Mouse (Mus musculus) MEL (cell line): ENCODE results near the gene Snapc2. TPM values are rescaled to one million over a fixed set of nuclear protein-coding genes. Genes with fewer than 3 reads are reported as not detected.

Source experiments
- DNase-seq: peaks from one replicate; pipeline ENCODE4 v3.0.0; 2011; ENCODE audit warnings: low read depth, low spot score
- H3K27ac ChIP-seq: 2 replicates; pipeline ENCODE4 v1.5.1; 2012; ENCODE audit warnings: low read depth, mild to moderate bottlenecking, control low read depth, low read length, moderate library complexity; ENCODE audit not compliant: control insufficient read depth
- H3K27me3 ChIP-seq, 2 experiments: fragments of 150-350 bp in 1 of 2; sonication (generic) in 1 of 2; 2 replicates each; pipeline ENCODE4 v1.6.1; 2012; ENCODE audit warnings: low read length in 2 of 2, mild to moderate bottlenecking in 2 of 2, improper control_type of control experiment in 1 of 2, moderate library complexity in 1 of 2; ENCODE audit not compliant: insufficient read depth in 2 of 2, control insufficient read depth in 1 of 2
- H3K36me3 ChIP-seq, 2 experiments: 2 replicates each; pipeline ENCODE4 v1.6.1; 2012 to 2014; ENCODE audit warnings: low read length in 2 of 2, improper control_type of control experiment in 1 of 2, inconsistent platforms in 1 of 2, mild to moderate bottlenecking in 1 of 2; ENCODE audit not compliant: insufficient read depth in 2 of 2, control insufficient read depth in 1 of 2
- H3K4me1 ChIP-seq, 2 experiments: fragments of 150-350 bp in 1 of 2; sonication (generic) in 1 of 2; 2 replicates each; pipeline ENCODE4 v1.6.1; 2012; ENCODE audit warnings: low read length in 2 of 2, improper control_type of control experiment in 1 of 2, mild to moderate bottlenecking in 1 of 2; ENCODE audit not compliant: insufficient read depth in 2 of 2, control insufficient read depth in 1 of 2
- H3K4me3 ChIP-seq, 2 experiments: fragments of 150-350 bp in 1 of 2; sonication (generic) in 1 of 2; 2 replicates each; pipeline ENCODE4 v1.5.1; 2012; ENCODE audit warnings: low read depth in 2 of 2, low read length in 2 of 2, mild to moderate bottlenecking in 2 of 2, moderate library complexity in 2 of 2, control low read depth in 1 of 2, improper control_type of control experiment in 1 of 2; ENCODE audit not compliant: control insufficient read depth in 1 of 2, insufficient read depth in 1 of 2
- H3K79me2 ChIP-seq: 2 replicates; pipeline ENCODE4 v1.6.1; 2012; ENCODE audit warnings: mild to moderate bottlenecking, low read length, moderate library complexity; ENCODE audit not compliant: control insufficient read depth, poor library complexity, insufficient read depth
- H3K9ac ChIP-seq: 2 replicates; pipeline ENCODE4 v1.6.1; 2012; ENCODE audit warnings: low read depth, mild to moderate bottlenecking, control low read depth, low read length, moderate library complexity; ENCODE audit not compliant: control insufficient read depth, poor library complexity, severe bottlenecking
- H3K9me3 ChIP-seq: fragments of 150-350 bp; sonication (generic); replicated peaks from 2 replicates; pipeline ENCODE4 v1.6.1; 2012; ENCODE audit warnings: mild to moderate bottlenecking, low read length, improper control_type of control experiment, moderate library complexity; ENCODE audit not compliant: insufficient read depth
- CHD1 ChIP-seq: IDR thresholded peaks from 2 replicates; pipeline ENCODE4 v1.6.1; 2012; ENCODE audit warnings: low read depth, mild to moderate bottlenecking, inconsistent platforms, low read length, improper control_type of control experiment
- CTCF ChIP-seq, 3 experiments: IDR thresholded peaks in 2 of 3; conservative IDR thresholded peaks in 1 of 3; 2 replicates each; pipeline ENCODE4 v1.5.1; 2011 to 2012; ENCODE audit warnings: low read length in 3 of 3, low read depth in 2 of 3, mild to moderate bottlenecking in 2 of 3, improper control_type of control experiment in 1 of 3, inconsistent platforms in 1 of 3, mixed read lengths in 1 of 3, moderate library complexity in 1 of 3; ENCODE audit not compliant: control insufficient read depth in 1 of 3, insufficient read depth in 1 of 3, poor library complexity in 1 of 3, severe bottlenecking in 1 of 3
- E2F4 ChIP-seq: IDR thresholded peaks from 2 replicates; pipeline ENCODE4 v1.6.1; 2011; ENCODE audit warnings: low read depth, low read length, improper control_type of control experiment, borderline replicate concordance
- ELF1 ChIP-seq: IDR thresholded peaks from 2 replicates; pipeline ENCODE4 v1.6.1; 2014; ENCODE audit warnings: low read depth, mild to moderate bottlenecking, inconsistent platforms, low read length, improper control_type of control experiment, moderate library complexity
- EP300 ChIP-seq, 2 experiments: IDR thresholded peaks; 2 replicates each; pipeline ENCODE4 v1.6.1; 2011; ENCODE audit warnings: improper control_type of control experiment in 2 of 2, low read length in 2 of 2, low read depth in 1 of 2, mild to moderate bottlenecking in 1 of 2
- ETS1 ChIP-seq: IDR thresholded peaks from 2 replicates; pipeline ENCODE4 v1.6.1; 2012; ENCODE audit warnings: low read depth, mild to moderate bottlenecking, inconsistent platforms, low read length, improper control_type of control experiment, moderate library complexity
- GABPA ChIP-seq: IDR thresholded peaks from 2 replicates; pipeline ENCODE4 v1.6.1; 2012; ENCODE audit warnings: low read depth, mild to moderate bottlenecking, inconsistent platforms, low read length, improper control_type of control experiment, moderate library complexity
- HCFC1 ChIP-seq: IDR thresholded peaks from 2 replicates; pipeline ENCODE4 v1.6.1; 2012; ENCODE audit warnings: low read depth, mild to moderate bottlenecking, inconsistent platforms, low read length, improper control_type of control experiment, moderate library complexity
- KAT2A ChIP-seq: conservative IDR thresholded peaks from 2 replicates; pipeline ENCODE4 v1.6.1; 2012; ENCODE audit warnings: low read depth, low read length, improper control_type of control experiment, inconsistent platforms
- MAFK ChIP-seq: IDR thresholded peaks from 2 replicates; pipeline ENCODE4 v1.6.1; 2011; ENCODE audit warnings: low read depth, mild to moderate bottlenecking, low read length, improper control_type of control experiment, borderline replicate concordance
- MAX ChIP-seq: IDR thresholded peaks from 2 replicates; pipeline ENCODE4 v1.6.1; 2011; ENCODE audit warnings: low read length, improper control_type of control experiment
- MAZ ChIP-seq: IDR thresholded peaks from 2 replicates; pipeline ENCODE4 v1.6.1; 2012; ENCODE audit warnings: low read depth, mild to moderate bottlenecking, inconsistent platforms, low read length, improper control_type of control experiment
- MYB ChIP-seq: IDR thresholded peaks from 2 replicates; pipeline ENCODE4 v1.6.1; 2011; ENCODE audit warnings: mild to moderate bottlenecking, low read depth, low read length, improper control_type of control experiment
- NELFE ChIP-seq: IDR thresholded peaks from 2 replicates; pipeline ENCODE4 v1.6.1; 2011; ENCODE audit warnings: low read depth, low read length, improper control_type of control experiment
- POLR2A ChIP-seq, 2 experiments: IDR thresholded peaks; 2 replicates each; pipeline ENCODE4 v1.6.1; 2011 to 2012; ENCODE audit warnings: low read length in 2 of 2, mild to moderate bottlenecking in 2 of 2, control low read depth in 1 of 2, improper control_type of control experiment in 1 of 2, low read depth in 1 of 2, moderate library complexity in 1 of 2; ENCODE audit not compliant: control insufficient read depth in 1 of 2, insufficient read depth in 1 of 2, poor library complexity in 1 of 2
- POLR2AphosphoS2 ChIP-seq: IDR thresholded peaks from 2 replicates; pipeline ENCODE4 v1.6.1; 2011; ENCODE audit warnings: low read length, improper control_type of control experiment
- RCOR1 ChIP-seq: IDR thresholded peaks from 2 replicates; pipeline ENCODE4 v1.6.1; 2012; ENCODE audit warnings: low read depth, mild to moderate bottlenecking, inconsistent platforms, low read length, improper control_type of control experiment
- TAL1 ChIP-seq: IDR thresholded peaks from 2 replicates; pipeline ENCODE4 v1.6.1; 2012; ENCODE audit warnings: mild to moderate bottlenecking, inconsistent platforms, low read length, moderate library complexity, mixed read lengths
- TBP ChIP-seq: IDR thresholded peaks from 2 replicates; pipeline ENCODE4 v1.8.0; 2011; ENCODE audit warnings: low read depth, low read length, improper control_type of control experiment
- UBTF ChIP-seq: IDR thresholded peaks from 2 replicates; pipeline ENCODE4 v1.6.1; 2012; ENCODE audit warnings: low read depth, mild to moderate bottlenecking, inconsistent platforms, low read length, improper control_type of control experiment, moderate library complexity, borderline replicate concordance; ENCODE audit not compliant: insufficient read depth
- USF1 ChIP-seq: IDR thresholded peaks from 2 replicates; pipeline ENCODE4 v1.6.1; 2014; ENCODE audit warnings: low read depth, mild to moderate bottlenecking, inconsistent platforms, low read length, improper control_type of control experiment, moderate library complexity
- ZC3H11A ChIP-seq: IDR thresholded peaks from 2 replicates; pipeline ENCODE4 v1.6.1; 2012; ENCODE audit warnings: low read depth, mild to moderate bottlenecking, inconsistent platforms, low read length, improper control_type of control experiment
- ZKSCAN1 ChIP-seq: IDR thresholded peaks from 2 replicates; pipeline ENCODE4 v1.6.1; 2012; ENCODE audit warnings: low read depth, mild to moderate bottlenecking, inconsistent platforms, low read length, improper control_type of control experiment, moderate library complexity
- ZNF384 ChIP-seq: IDR thresholded peaks from 2 replicates; pipeline ENCODE4 v1.6.1; 2012; ENCODE audit warnings: low read depth, mild to moderate bottlenecking, inconsistent platforms, low read length, improper control_type of control experiment
- polyA plus RNA-seq, 2 experiments: library from polyadenylated mRNA; stranded (reverse) in 1 of 2; unstranded in 1 of 2; fragments of >175 nt in 1 of 2; fragments of >200 nt in 1 of 2; gene quantifications; 2 replicates each; pipeline versions ENCODE4 v1.2.1 to v1.2.4; 2012; ENCODE audit warnings: low replicate concordance in 2 of 2, low read depth in 1 of 2; ENCODE audit not compliant: insufficient read length in 2 of 2, insufficient read depth in 1 of 2, missing spikeins in 1 of 2
- total RNA-seq: library from RNA; depleted of rRNA; stranded (reverse); fragments of 300-350 nt; gene quantifications from 2 replicates; pipeline ENCODE4 v1.2.3, GENCODE M21; 2012

Snapc2 gene
- total and polyA plus RNA-seq, 3 experiments, result 24.2 to 46.2 TPM; not detected in 1

DNA sequence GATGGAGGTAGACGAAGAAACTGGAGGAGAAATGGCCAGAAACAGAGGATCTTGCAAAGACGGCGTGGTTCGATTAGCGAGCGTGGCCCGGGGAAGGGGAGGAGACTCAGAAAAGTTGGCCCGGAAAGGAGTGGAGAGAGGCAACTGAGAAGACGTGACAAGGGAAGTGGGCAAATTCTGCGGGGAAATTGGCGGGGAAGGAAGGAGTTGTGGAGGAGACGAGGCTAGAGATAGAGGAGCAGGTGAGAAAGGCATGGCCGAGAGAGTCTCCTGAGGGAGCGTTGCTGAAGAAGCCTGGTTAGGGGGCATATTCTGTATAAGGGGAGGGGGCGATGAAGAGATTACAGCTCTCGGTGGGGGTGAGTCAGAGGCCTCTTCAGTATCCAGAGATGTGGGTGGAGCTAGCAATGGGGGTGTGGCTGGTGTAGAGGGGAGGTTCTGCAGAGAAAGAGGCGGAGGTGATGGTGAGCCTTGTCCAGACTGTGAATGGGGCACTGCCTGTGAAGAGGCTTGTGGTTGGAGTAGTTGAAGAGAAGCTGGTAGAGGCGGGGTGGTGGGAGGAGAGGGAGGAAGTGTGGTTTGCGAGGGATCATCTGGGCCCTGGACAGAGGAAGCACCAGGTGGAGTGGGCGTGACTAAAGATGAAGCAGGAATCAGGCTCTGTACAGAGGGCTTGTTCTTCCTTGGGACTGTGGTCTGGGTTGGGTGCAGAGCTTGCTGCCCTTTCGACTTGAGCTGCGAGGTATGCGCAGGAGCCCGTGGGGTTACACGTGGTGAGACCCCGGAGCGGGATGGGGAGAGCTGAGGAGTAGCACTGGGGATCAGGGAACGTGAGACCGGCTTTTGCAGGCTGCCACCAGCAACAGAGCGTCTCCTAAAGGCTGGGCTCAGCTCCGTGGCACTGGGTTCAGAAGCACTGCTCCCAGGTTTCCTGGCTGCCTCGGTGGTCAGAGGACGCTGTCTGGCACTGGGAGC, 38.6 kb upstream of the Snapc2 start (continued):
- no peak for TF ChIP-seq ZKSCAN1
- TF ChIP-seq MAZ, result peak; percentile 63; the same call in 1 of the 2 replicates
- no peak for TF ChIP-seq RCOR1
- no peak for TF ChIP-seq ZNF384
- TF ChIP-seq E2F4, result no peak
- TF ChIP-seq NELFE, result peak; percentile 37; the same call in 1 of the 2 replicates
- TF ChIP-seq ZC3H11A, result no peak
- TF ChIP-seq EP300 (IDR thresholded peaks at IDR 0.05; ENCODE audit: low read depth in 1 of 2, low read length in 2 of 2), result no peak
- no peak for TF ChIP-seq UBTF
- no peak for TF ChIP-seq MAFK
- TF ChIP-seq USF1, result no peak
- TF ChIP-seq CHD1, result no peak
- 0 out of 4 replicates have a peak, but pooled peaks of 1 of the 2 experiments have one; percentile 39 for TF ChIP-seq POLR2A (IDR thresholded peaks at IDR 0.05; ENCODE audit: control insufficient read depth in 1 of 2, insufficient read depth in 1 of 2, low read depth in 1 of 2, low read length in 2 of 2, poor library complexity in 1 of 2)
- TF ChIP-seq HCFC1, result 0 out of 2 replicates have a peak, but pooled peaks have one; percentile 5
- no peak for TF ChIP-seq GABPA
- peak; percentile 35; the same call in 1 of the 2 replicates for TF ChIP-seq MAX

GRCm38 (mm10) chr8:4216296-4216695, 36.6 kb upstream of the Snapc2 start:
- H3K4me1 ChIP-seq, result peaks cover 2 to 17% of the 10 kb centered on the region in 2 experiments; a peak in 3 of 4 replicates
- TF ChIP-seq ZKSCAN1 (no peak), EP300 (IDR thresholded peaks at IDR 0.05; ENCODE audit: low read depth in 1 of 2, low read length in 2 of 2) (no peak), POLR2AphosphoS2 (no peak), RCOR1 (no peak), KAT2A (no peak), CTCF (IDR thresholded peaks at IDR 0.05 in 2 of 3, conservative IDR thresholded peaks at IDR 0.05 in 1 of 3; ENCODE audit: control insufficient read depth in 1 of 3, insufficient read depth in 1 of 3, low read depth in 2 of 3, low read length in 3 of 3, poor library complexity in 1 of 3, severe bottlenecking in 1 of 3) (no peak), ZC3H11A (no peak), ELF1 (no peak), MYB (no peak), ETS1 (no peak), USF1 (no peak), POLR2A (IDR thresholded peaks at IDR 0.05; ENCODE audit: control insufficient read depth in 1 of 2, insufficient read depth in 1 of 2, low read depth in 1 of 2, low read length in 2 of 2, poor library complexity in 1 of 2) (no peak), ZNF384 (no peak), TBP (no peak), MAZ (no peak), CHD1 (no peak), MAFK (no peak), HCFC1 (no peak), TAL1 (no peak)
- TF ChIP-seq, all 39 proteins: peak for 0
- H3K36me3 ChIP-seq, result peaks cover 0 to 2% of the 10 kb centered on the region in 2 experiments; a peak in 2 of 4 replicates
- no peaks in the 10 kb centered on the region for H3K27me3 ChIP-seq
- no peaks in the 10 kb centered on the region for H3K79me2 ChIP-seq
- DNase-seq, result no peak
- no peak overlapping the region for H3K9ac ChIP-seq
- H3K27ac ChIP-seq, result no peak overlapping the region
- no peak overlapping the region for H3K4me3 ChIP-seq
- no peaks in the 10 kb centered on the region for H3K9me3 ChIP-seq
